Mouse (Mus musculus) liver, adult 2 months (tissue): ENCODE data around the gene Vmn1r78.

Experiments
- CTCF ChIP-seq: fragments of 200-500 bp; IDR thresholded peaks from 2 replicates; pipeline ENCODE4 v1.5.1; 2011; ENCODE audit warnings: low read depth, low read length, control low read depth
- POLR2A ChIP-seq: fragments of 200-500 bp; IDR thresholded peaks from 2 replicates; pipeline ENCODE4 v1.6.1; 2011; ENCODE audit warnings: low read length, control low read depth; ENCODE audit not compliant: insufficient read depth; ENCODE audit errors: extremely low read depth

- TF ChIP-seq CTCF (no peak), POLR2A (no peak)
Measured at GRCm38 (mm10) chr7:12149957-12150356, at the start of gene Vmn1r78.
